Mouse (Mus musculus) kidney, embryonic 15.5 days (tissue): Measurements from ENCODE around the gene Fchsd2. TPM values are rescaled to one million over a fixed set of nuclear protein-coding genes. Genes with fewer than 3 reads are reported as not detected.

Experiments
- ATAC-seq: fragments of 200-750 bp; cut with Nextera tagmentation; replicated peaks from 2 replicates; pipeline ENCODE4 v1.8.0; 2017; ENCODE audit warnings: moderate TSS enrichment; ENCODE audit not compliant: low FRiP score
- H3K27ac ChIP-seq: fragments of 300-500 bp; sonication (generic); 2 replicates; pipeline ENCODE4 v1.5.1; 2015; ENCODE audit warnings: mild to moderate bottlenecking, inconsistent platforms
- H3K27me3 ChIP-seq: fragments of 300-500 bp; sonication (generic); 2 replicates; pipeline ENCODE4 v1.6.1; 2015; ENCODE audit warnings: inconsistent platforms
- H3K36me3 ChIP-seq: fragments of 300-500 bp; sonication (generic); 2 replicates; pipeline ENCODE4 v1.6.1; 2015; ENCODE audit warnings: inconsistent platforms
- H3K4me1 ChIP-seq: fragments of 300-500 bp; sonication (generic); 2 replicates; pipeline ENCODE4 v1.6.1; 2015; ENCODE audit warnings: inconsistent platforms
- H3K4me2 ChIP-seq: fragments of 300-500 bp; sonication (generic); 2 replicates; pipeline ENCODE4 v1.6.1; 2015; ENCODE audit warnings: moderate library complexity, mild to moderate bottlenecking, inconsistent platforms
- H3K4me3 ChIP-seq: fragments of 300-500 bp; sonication (generic); replicated peaks from 2 replicates; pipeline ENCODE4 v1.5.1; 2015; ENCODE audit warnings: mild to moderate bottlenecking, inconsistent platforms
- H3K9ac ChIP-seq: fragments of 300-500 bp; sonication (generic); 2 replicates; pipeline ENCODE4 v1.6.1; 2015; ENCODE audit warnings: mild to moderate bottlenecking, inconsistent platforms
- H3K9me3 ChIP-seq: fragments of 300-500 bp; sonication (generic); replicated peaks from 2 replicates; pipeline ENCODE4 v1.6.1; 2016; ENCODE audit warnings: inconsistent platforms
- WGBS: fragments of 180-500 bp; shearing (Covaris S2); methylation state at CpG from one replicate; pipeline ENCODE4 v1.1.7; 2015; ENCODE audit warnings: mixed read lengths; 5-methylcytosine and 5-hydroxymethylcytosine counted together
- polyA plus RNA-seq: library from polyadenylated mRNA; unstranded; fragments of >200 nt; fragmentation: Nextera tagmentation; extraction: Ambion mirVana; gene quantifications from 2 replicates; pipeline ENCODE4 v1.2.1, GENCODE M21; 2015

Fchsd2 gene
- polyA plus RNA-seq, 1 experiment from 2014 or later: 25.7 TPM

DNA sequence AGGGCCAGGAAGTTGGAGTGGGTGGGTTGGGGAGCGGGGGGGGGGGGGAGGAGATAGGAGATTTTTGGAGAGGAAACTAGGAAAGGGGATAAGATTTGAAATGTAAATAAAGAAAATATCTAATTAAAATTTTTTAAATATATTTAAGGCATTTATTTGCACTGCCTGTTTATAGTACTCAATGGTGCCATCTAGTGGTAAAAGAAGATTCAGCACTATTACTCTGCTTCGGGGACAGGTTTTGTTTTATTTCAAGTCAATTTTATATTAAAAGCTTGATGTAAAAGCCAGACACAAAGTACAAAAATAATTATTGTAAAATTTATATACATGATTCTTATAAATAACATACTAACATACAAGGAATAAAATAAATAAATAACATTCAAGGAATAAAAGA is 138.8 kb downstream of the Fchsd2 start:
- WGBS: 44% methylated on average over 2 of the region's 2 CpGs
- no peaks in the 10 kb centered on the region for H3K9me3 ChIP-seq
- no peak for ATAC-seq

DNA sequence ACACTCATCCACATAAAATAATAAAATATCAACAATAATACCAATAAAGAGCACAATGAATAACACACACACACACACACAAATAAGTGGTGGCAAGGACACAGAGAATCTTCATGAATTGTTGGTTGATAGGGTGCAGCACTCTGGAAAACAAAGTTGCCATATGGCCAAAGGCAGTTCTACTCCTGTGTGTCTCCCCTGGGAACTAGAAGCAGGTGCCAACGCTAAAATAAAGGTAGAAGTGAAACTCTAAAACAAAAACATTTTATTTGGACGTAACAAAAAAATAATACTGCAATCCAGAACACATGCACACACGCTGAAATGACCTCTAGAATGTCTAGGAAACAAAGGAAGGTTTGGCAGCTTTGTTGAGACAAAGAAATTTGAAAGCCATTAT is 140.1 kb downstream of the Fchsd2 start:
- no peaks in the 10 kb centered on the region for H3K9me3 ChIP-seq
- ATAC-seq: no peak

More for the DNA sequence above, 138.8 kb downstream of the Fchsd2 start:
- no peak overlapping the region for H3K4me2 ChIP-seq
- H3K4me1 ChIP-seq: peaks cover 6% of the 10 kb centered on the region; the same call in 1 of the 2 replicates
- H3K36me3 ChIP-seq: peaks cover 11% of the 10 kb centered on the region; the same call in 1 of the 2 replicates
- no peaks in the 10 kb centered on the region for H3K27me3 ChIP-seq
- no peak overlapping the region for H3K4me3 ChIP-seq
- no peak overlapping the region for H3K27ac ChIP-seq
- H3K9ac ChIP-seq: no peak overlapping the region

DNA sequence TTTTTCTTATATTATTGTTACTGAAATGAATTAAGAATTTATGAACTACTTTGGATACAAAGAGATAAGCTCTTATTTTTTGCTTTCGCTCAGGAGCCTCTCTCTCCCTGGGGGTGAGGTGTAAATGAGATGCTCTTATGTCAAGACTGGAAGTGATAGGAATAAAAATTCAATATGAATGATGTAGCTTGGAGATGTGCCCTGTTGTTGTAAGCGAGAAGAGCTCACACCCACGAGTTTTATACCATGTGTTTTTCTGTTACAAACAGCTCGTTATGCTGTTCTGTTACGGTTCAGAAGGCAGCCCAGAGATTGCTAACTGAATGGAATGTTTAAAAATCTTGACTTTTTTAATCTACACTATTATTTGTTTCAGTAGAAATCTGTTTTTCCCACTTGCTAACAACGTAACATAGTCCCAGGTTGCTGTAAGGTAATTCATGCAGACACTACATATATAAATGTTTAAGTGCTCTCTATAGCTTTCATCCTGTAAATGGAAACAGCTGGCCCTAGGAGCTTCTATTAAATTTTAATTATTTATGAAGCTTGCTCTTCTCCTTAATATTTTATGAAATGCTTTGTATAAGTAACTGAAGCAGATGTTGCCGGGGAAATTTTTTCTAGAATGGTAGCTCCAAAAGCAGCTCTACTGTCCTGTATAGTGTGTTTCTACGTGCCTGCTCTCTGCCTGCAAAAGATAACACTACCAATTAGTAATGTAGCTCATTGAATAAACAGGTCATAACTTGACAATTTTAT is 144.2 kb downstream of the Fchsd2 start:
- Histone ChIP-seq H3K9ac (no peak overlapping the region), H3K36me3 (peaks cover 27% of the 10 kb centered on the region), H3K27ac (no peak overlapping the region), H3K4me1 (no peaks in the 10 kb centered on the region), H3K9me3 (no peaks in the 10 kb centered on the region), H3K4me3 (no peak overlapping the region), H3K4me2 (no peak overlapping the region), H3K27me3 (no peaks in the 10 kb centered on the region)
- no peak for ATAC-seq
- WGBS: 75% methylated on average over 8 of the region's 8 CpGs

More for the DNA sequence above, 140.1 kb downstream of the Fchsd2 start:
- Histone ChIP-seq H3K9ac (no peak overlapping the region), H3K36me3 (peaks cover 11% of the 10 kb centered on the region; the same call in 1 of the 2 replicates), H3K27me3 (no peaks in the 10 kb centered on the region), H3K27ac (no peak overlapping the region), H3K4me3 (no peak overlapping the region), H3K4me1 (peaks cover 6% of the 10 kb centered on the region; the same call in 1 of the 2 replicates), H3K4me2 (no peak overlapping the region)
- WGBS: 88% methylated on average over 3 of the region's 3 CpGs

DNA sequence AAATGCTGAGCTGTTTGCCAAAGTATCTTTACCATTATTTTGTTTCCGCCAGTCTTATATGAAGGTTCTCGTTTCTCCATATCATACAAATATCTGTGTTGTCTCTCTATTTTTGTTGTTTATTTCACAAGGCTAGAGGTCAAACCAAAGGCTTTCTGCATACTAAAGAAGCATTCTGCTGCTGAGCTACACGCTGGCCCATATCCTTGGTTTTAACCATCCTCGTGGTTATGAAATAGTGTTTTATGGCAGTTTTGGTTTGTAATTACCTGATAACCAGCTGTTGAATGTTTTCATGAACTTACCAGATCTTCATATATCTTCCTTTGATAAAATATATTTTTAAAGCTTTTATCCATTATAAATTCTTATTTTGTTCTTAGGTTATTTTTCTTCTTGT is 156.1 kb downstream of the Fchsd2 start:
- Histone ChIP-seq H3K27me3 (no peaks in the 10 kb centered on the region), H3K9me3 (no peaks in the 10 kb centered on the region), H3K36me3 (peaks cover 46% of the 10 kb centered on the region), H3K4me1 (0 out of 2 replicates have a peak, but pooled peaks cover 3% of the 10 kb centered on the region), H3K9ac (no peak overlapping the region), H3K4me2 (no peak overlapping the region), H3K27ac (no peak overlapping the region), H3K4me3 (no peak overlapping the region)
- no peak for ATAC-seq
- WGBS: 79% methylated on average over 4 of the region's 4 CpGs

DNA sequence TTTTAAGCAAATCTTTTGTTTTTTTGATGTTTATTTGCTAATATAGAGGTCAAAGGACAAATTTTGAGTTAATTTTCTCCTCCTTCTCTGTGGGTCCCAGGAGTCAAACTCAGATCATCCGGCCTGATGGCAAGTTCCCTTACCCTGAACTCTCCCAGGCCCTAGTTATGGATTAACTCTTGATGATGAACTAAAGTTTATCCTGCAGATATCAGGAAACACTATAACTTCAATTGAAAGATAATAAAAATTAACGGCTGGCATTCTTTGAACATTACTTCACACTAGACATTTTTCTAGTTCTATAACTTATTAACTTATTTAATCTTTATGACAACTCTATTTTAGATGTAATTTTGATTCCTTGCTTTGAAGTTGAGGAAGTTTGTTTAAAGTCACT is 156.5 kb downstream of the Fchsd2 start:
- no peak overlapping the region for H3K4me2 ChIP-seq
- peaks cover 45% of the 10 kb centered on the region for H3K36me3 ChIP-seq
- H3K9me3 ChIP-seq: no peaks in the 10 kb centered on the region
- H3K27ac ChIP-seq: no peak overlapping the region
- no peaks in the 10 kb centered on the region for H3K27me3 ChIP-seq
- no peak overlapping the region for H3K4me3 ChIP-seq
- no peak for ATAC-seq
- H3K4me1 ChIP-seq: 0 out of 2 replicates have a peak, but pooled peaks cover 3% of the 10 kb centered on the region
- no peak overlapping the region for H3K9ac ChIP-seq
- WGBS: 60% methylated on average over 2 of the region's 2 CpGs

DNA sequence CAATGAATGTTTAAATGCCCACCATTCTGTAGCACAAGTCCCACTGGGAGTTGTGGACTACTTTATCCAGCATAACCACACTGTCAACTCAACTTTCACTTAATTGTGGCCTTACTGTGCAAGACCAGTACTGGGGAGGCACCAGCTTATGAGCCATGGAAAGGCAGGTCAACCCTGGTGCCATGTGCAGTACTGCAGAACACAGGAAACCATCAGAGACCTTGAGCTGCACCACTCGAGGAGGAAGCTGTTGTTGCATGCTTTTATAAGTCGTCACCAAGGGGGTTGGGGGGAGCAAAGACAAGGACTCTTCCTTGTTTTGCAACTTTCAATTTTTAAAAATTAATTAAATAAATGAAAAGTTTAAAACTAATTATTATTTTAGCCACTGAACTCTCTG is 160.4 kb downstream of the Fchsd2 start:
- ATAC-seq: no peak
- H3K9ac ChIP-seq: no peak overlapping the region
- no peak overlapping the region for H3K4me3 ChIP-seq
- H3K4me2 ChIP-seq: no peak overlapping the region
- no peaks in the 10 kb centered on the region for H3K27me3 ChIP-seq
- peaks cover 54% of the 10 kb centered on the region for H3K36me3 ChIP-seq
- H3K9me3 ChIP-seq: no peaks in the 10 kb centered on the region
- no peak overlapping the region for H3K27ac ChIP-seq
- 0 out of 2 replicates have a peak, but pooled peaks cover 3% of the 10 kb centered on the region for H3K4me1 ChIP-seq
- WGBS: 50% methylated on average over 2 of the region's 2 CpGs

DNA sequence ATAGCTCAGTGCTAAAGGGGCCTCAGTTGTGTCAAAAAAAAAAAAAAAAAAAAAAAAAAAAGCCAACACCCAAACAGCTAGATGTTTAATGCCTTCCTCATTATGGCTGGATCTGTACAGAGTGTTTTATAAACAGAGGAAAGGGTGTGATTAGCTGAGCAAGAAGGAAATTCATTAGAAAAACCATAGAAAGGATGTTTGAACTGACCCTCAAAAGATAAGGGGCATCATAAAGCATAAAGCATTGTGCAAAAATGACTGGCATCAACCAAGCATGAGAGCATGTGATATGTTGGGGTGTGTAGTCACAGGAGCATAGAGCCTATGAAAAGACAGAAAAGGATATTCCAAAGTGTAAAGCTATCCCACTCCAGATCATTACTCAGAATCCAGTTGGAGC is 165.8 kb downstream of the Fchsd2 start:
- no peak overlapping the region for H3K4me2 ChIP-seq
- no peaks in the 10 kb centered on the region for H3K27me3 ChIP-seq
- ATAC-seq: no peak
- H3K4me3 ChIP-seq: no peak overlapping the region
- H3K36me3 ChIP-seq: peaks cover 68% of the 10 kb centered on the region
- no peaks in the 10 kb centered on the region for H3K9me3 ChIP-seq
- no peak overlapping the region for H3K27ac ChIP-seq
- H3K4me1 ChIP-seq: no peaks in the 10 kb centered on the region
- no peak overlapping the region for H3K9ac ChIP-seq

DNA sequence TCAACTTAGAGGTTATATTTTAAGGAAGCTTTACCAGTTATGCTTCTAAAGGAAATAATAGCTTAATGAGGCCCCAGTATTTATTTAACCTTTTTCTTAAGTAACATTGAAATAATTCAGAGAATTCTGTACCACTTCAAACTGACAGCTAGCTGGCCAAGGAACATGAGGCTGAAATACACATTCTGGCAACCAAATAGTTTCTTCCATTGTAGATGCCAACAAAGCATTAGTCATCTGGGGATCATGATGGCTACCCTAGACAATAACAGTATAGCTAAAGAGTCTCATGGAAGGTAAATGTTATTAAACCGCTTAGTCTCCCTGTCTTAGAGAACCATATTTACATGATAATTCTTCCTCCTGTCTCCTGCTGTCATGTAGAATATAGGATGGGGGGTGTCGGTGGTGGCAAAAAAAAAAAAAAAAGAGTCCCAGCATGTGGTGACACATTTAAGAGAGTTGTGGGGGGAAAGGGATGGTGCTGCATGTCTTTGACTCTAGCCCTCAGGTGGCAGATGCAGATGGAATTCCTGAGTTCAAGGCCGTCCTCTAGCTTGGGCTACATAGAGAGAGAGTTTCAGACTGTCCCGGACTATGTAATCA is 169.4 kb downstream of the Fchsd2 start:
- WGBS: 86% methylated on average over 4 of the region's 4 CpGs
- Histone ChIP-seq H3K4me2 (no peak overlapping the region), H3K4me1 (no peaks in the 10 kb centered on the region), H3K4me3 (no peak overlapping the region), H3K9ac (no peak overlapping the region), H3K9me3 (no peaks in the 10 kb centered on the region), H3K36me3 (peaks cover 54% of the 10 kb centered on the region), H3K27me3 (no peaks in the 10 kb centered on the region), H3K27ac (no peak overlapping the region)
- ATAC-seq: no peak

DNA sequence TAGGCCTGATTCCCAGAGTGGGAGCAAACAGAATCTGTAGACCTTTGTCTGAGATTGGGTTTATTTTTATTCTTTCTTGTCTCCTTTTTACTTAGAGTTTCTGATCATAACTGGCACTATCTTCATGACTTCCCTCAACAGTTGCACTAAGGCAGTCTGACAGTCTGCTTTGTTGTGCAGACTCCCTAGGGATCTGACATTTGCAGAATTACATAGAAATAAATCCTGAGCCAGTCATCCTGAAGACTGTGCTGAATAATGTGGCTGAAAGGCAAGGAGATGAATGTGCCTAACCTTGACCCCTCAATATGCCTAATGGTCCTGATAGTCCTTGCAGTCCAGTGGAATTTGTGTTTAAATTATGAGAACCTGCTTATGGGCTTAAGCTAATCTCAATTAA is 170.8 kb downstream of the Fchsd2 start:
- no peak overlapping the region for H3K27ac ChIP-seq
- peaks cover 50% of the 10 kb centered on the region for H3K36me3 ChIP-seq
- no peak overlapping the region for H3K4me3 ChIP-seq
- no peak overlapping the region for H3K4me2 ChIP-seq
- H3K9me3 ChIP-seq: no peaks in the 10 kb centered on the region
- no peaks in the 10 kb centered on the region for H3K4me1 ChIP-seq
- H3K9ac ChIP-seq: no peak overlapping the region
- no peak for ATAC-seq
- no peaks in the 10 kb centered on the region for H3K27me3 ChIP-seq

DNA sequence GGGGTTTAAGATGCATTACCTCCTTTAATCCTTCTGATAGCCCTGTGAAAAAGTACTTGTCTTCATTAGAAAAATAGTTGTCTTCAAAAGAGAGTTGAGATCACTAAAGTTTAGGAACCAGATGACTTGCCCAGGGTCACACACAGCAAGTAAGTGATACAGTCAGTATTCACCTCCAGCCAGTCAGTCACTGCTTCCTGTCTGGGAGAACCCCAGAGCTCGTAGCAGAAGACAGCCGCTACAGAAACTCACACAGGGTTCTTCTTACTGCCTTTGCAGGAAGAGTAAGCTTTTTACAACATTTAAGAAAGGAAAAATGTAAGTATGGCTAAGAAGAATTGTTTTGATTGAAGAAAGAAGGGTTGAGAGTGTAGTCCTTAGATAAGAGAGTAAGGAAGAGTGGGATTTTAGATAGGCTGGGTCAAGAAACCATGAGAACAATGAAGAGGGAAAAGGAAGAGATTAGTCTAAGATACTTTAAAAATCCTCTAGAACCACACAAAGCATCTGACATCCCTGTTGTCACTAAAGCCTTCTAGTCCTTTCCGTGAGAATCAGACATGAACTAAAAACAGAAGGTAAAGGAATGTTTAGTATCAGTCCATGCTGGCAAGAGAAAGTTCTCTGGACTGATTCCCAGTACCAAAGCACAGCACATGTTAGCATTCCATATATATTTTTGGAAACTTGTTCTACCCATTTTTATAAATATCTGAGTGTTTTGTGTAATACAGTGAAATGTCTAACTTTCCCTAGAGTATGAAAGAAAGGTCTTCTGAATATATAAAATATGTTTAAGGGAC is 175.0 kb downstream of the Fchsd2 start:
- 64% methylated on average over 3 of the region's 3 CpGs for WGBS
- H3K27ac ChIP-seq: no peak overlapping the region
- peaks cover 28% of the 10 kb centered on the region for H3K36me3 ChIP-seq
- H3K4me3 ChIP-seq: no peak overlapping the region
- no peak for ATAC-seq
- no peak overlapping the region for H3K4me2 ChIP-seq
- H3K9ac ChIP-seq: no peak overlapping the region
- H3K27me3 ChIP-seq: no peaks in the 10 kb centered on the region
- no peaks in the 10 kb centered on the region for H3K9me3 ChIP-seq
- no peaks in the 10 kb centered on the region for H3K4me1 ChIP-seq

DNA sequence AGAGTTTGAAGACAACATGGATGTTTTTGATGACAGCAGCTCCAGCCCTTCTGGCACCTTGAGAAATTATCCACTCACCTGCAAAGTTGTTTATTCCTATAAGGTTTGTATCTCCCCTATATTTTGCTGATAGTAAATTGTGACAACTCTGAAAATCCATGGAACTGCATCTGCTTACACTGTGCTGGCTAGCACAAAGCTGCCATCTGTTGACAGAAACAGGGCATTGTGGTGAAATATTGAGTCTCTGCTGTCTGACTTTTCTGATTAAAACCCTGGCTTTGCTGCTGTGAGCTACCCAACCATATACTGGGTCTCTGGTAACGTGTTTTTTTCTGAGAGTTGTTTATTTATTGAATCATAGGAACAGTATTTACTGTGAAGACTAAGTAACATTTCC is 178.9 kb downstream of the Fchsd2 start:
- Histone ChIP-seq H3K9ac (no peak overlapping the region), H3K4me1 (no peaks in the 10 kb centered on the region), H3K36me3 (peaks cover 52% of the 10 kb centered on the region), H3K4me3 (no peak overlapping the region), H3K27me3 (no peaks in the 10 kb centered on the region), H3K9me3 (no peaks in the 10 kb centered on the region), H3K4me2 (no peak overlapping the region), H3K27ac (no peak overlapping the region)
- WGBS: 65% methylated on average over 1 of the region's 1 CpGs
- no peak for ATAC-seq
